Mouse (Mus musculus) spleen, adult 18-20 months (tissue): ENCODE measurements around the gene Snx30.

Experiments used
- DNase-seq, 2 experiments: peaks; one replicate each; pipeline ENCODE4 v3.0.0; 2022; ENCODE audit warnings: mixed read lengths in 2 of 2

The Snx30 gene

GRCm38 (mm10) chr4:59914608-59915403 lies 109.2 kb downstream of the Snx30 start, which contains the start of gene Slc46a2:
Slc46a2 (minus strand) TSS chr4:59915056.
- DNase-seq: no peak

- DNase-seq: no peak
Measured at GRCm38 (mm10) chr4:59917966-59918365, 112.3 kb downstream of the Snx30 start.

GRCm38 (mm10) chr4:59925082-59925481 lies 119.4 kb downstream of the Snx30 start:
- DNase-seq: peak; percentile 16 to 35

- DNase-seq: no peak
Measured at GRCm38 (mm10) chr4:59927666-59928065, 122.0 kb downstream of the Snx30 start.

- DNase-seq: peak; percentile 61 to 69
Measured at GRCm38 (mm10) chr4:59928347-59928746, 122.7 kb downstream of the Snx30 start.

GRCm38 (mm10) chr4:59932505-59933281 lies 127.1 kb downstream of the Snx30 start:
- peak in 1 of 2 experiments; percentile 8 for DNase-seq

GRCm38 (mm10) chr4:59937543-59937942 lies 131.9 kb downstream of the Snx30 start:
- no peak for DNase-seq
